Mouse (Mus musculus): ENCODE data around the gene Ebpl. TPM values are rescaled to one million over a fixed set of nuclear protein-coding genes. Genes with fewer than 3 reads are reported as not detected.

Gene Ebpl
- total and polyA plus RNA-seq, 2 experiments from 2014 or later, result 2.7 to 9.3 TPM

DNA sequence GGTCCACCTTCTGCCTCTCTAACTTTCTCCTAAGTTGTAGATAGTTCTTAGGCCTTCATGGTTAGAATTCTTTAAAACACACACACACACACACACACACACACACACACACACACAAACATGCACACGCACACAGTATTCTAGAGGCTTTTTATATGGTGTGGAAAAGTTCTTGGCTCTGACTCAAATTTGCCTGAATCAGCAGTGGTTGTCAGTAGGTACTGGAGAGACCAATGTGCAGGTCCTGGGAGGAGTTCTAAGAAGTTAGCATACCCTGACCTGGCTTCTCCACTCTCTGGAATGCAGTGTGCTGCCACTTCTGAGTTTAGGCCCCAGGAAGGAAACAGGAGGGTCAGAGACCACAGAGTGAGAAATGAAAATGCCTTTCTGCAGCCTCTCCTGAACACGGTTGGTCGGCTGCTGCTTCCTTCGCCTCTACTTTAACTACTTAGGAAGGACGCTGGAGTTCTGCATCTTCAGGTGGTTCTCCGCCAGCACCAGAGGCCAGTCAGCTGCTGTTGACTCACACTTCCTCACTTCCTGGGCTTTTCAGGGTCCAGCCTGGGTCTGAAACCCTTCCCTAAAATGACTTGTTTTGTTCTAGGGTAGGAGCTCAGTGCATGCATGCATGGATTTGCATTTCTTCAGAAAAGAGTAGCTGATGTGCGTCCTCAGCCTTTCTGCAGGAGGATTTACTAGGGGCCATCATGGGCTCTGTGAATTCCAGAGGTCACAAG lies 50.0 kb downstream of the Ebpl start:
- Histone ChIP-seq H3K4me1 (ENCODE audit: insufficient read depth) (no peaks in the 10 kb centered on the region), H3K36me3 (ENCODE audit: insufficient read depth) (no peaks in the 10 kb centered on the region), H3K4me3 (ENCODE audit: low read depth, low read length) (no peak overlapping the region), H3K4me2 (ENCODE audit: low read depth) (no peak overlapping the region), H3K27me3 (ENCODE audit: insufficient read depth, low read length) (no peaks in the 10 kb centered on the region), H3K9ac (no peak overlapping the region), H3K27ac (ENCODE audit: low read depth, low read length) (no peak overlapping the region), H3K9me3 (ENCODE audit: low read length) (no peaks in the 10 kb centered on the region)
- no peak for TF ChIP-seq CTCF (IDR thresholded peaks at IDR 0.05; ENCODE audit: low read depth)
- ATAC-seq (no peak), DNase-seq (no peak)
- WGBS, result 73% methylated on average over 7 of the region's 7 CpGs

DNA sequence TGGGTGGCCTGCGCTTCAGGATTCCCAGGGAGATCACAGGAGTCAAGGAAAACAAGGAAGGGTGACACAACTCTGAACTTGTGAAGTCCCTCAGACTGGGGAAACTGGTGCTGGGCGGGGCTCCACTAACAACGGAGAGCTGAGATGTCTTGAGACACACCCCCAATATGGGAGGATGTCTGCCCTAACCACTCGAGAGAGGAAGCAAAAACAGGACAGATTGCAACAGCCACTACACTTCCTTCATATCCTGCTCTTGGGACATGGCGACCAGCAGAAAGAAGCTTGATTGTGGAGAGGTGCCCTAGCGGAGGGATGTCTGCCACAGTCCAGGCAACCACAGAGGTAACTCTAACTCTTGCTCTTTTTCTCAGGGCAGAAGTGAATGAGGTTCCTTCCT lies 50.6 kb downstream of the Ebpl start, which contains the start of gene Arl11:
Gene Arl11 (plus strand): TSS at position 161 of the 400 bp plus-strand sequence.
- Histone ChIP-seq H3K9ac (no peak within 1 kb of the TSS), H3K36me3 (ENCODE audit: insufficient read depth) (no peaks in the 10 kb centered on the region), H3K9me3 (ENCODE audit: low read length) (no peaks in the 10 kb centered on the region), H3K4me3 (ENCODE audit: low read depth, low read length) (no peak within 1 kb of the TSS), H3K4me2 (ENCODE audit: low read depth) (no peak within 1 kb of the TSS), H3K27ac (ENCODE audit: low read depth, low read length) (no peak within 1 kb of the TSS), H3K4me1 (ENCODE audit: insufficient read depth) (no peaks in the 10 kb centered on the region), H3K27me3 (ENCODE audit: insufficient read depth, low read length) (no peaks in the 10 kb centered on the region)
- DNase-seq (no peak), ATAC-seq (no peak)
- 78% methylated on average over 6 of the region's 6 CpGs for WGBS
- no peak for TF ChIP-seq CTCF (IDR thresholded peaks at IDR 0.05; ENCODE audit: low read depth)

DNA sequence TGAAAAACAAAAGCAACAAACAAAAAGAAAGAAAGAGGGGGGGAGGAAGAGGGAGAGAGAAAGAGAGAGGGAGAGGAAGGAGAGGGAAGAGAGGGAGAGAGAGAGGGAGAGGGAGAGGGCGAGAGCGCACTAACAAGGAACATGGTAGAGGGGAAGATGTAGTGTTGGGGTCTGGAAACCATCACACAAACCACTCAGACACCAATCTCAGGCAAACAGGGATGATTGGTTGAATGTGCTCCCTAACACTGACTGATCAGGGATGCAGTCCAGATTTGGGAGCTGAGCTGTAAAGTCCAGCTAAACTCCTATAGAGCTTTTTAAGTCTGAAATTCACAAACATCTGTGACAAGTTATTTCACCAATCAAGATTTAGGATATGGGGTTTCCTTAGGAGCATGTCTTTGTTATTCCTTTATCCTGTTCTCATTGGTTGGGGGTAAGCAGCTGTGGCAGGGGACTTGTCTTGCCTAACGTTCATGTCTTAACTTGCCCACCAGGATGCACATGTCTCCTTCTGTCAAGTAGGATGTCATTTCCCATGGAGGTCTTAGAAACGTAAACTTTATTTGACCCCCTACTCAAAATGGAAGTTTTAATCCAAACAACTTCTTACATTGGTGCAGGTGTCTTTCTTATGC lies 56.1 kb downstream of the Ebpl start:
- WGBS, result 82% methylated on average over 4 of the region's 4 CpGs
- no peak for TF ChIP-seq CTCF (IDR thresholded peaks at IDR 0.05; ENCODE audit: low read depth)
- ATAC-seq, result no peak

DNA sequence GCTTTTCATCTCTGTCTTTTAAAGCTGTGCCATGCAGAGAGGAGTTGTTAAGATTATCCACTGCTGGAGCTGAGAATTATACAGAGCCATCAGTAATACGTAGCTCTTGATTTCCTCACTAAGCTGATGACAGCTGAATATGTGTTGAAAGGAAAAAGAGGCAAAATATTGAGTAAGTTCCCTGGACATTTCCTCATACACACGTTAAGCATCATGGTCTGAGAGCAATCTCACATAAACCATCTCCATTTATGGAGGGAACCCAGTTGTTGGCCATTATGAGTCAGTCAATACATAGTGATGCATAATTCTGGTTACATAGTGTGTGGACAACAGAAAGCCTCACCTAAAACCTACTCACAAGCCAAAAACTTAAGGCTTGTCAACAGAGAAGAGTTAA lies 57.8 kb downstream of the Ebpl start:
- Histone ChIP-seq H3K4me2 (ENCODE audit: low read depth) (no peak overlapping the region), H3K9me3 (ENCODE audit: low read length) (no peaks in the 10 kb centered on the region), H3K4me1 (ENCODE audit: insufficient read depth) (no peaks in the 10 kb centered on the region), H3K27ac (ENCODE audit: low read depth, low read length) (no peak overlapping the region), H3K36me3 (ENCODE audit: insufficient read depth) (no peaks in the 10 kb centered on the region), H3K9ac (no peak overlapping the region), H3K4me3 (ENCODE audit: low read depth, low read length) (no peak overlapping the region), H3K27me3 (ENCODE audit: insufficient read depth, low read length) (no peaks in the 10 kb centered on the region)
- ATAC-seq, result no peak
- 67% methylated on average over 2 of the region's 2 CpGs for WGBS
- no peak for DNase-seq
- TF ChIP-seq CTCF (IDR thresholded peaks at IDR 0.05; ENCODE audit: low read depth), result no peak

More for the DNA sequence above, 56.1 kb downstream of the Ebpl start:
- no peak overlapping the region for H3K27ac ChIP-seq (ENCODE audit: low read depth, low read length)
- no peaks in the 10 kb centered on the region for H3K27me3 ChIP-seq (ENCODE audit: insufficient read depth, low read length)
- no peak overlapping the region for H3K4me2 ChIP-seq (ENCODE audit: low read depth)
- DNase-seq, result no peak
- H3K9ac ChIP-seq, result no peak overlapping the region
- H3K4me1 ChIP-seq (ENCODE audit: insufficient read depth), result no peaks in the 10 kb centered on the region
- no peaks in the 10 kb centered on the region for H3K36me3 ChIP-seq (ENCODE audit: insufficient read depth)
- H3K9me3 ChIP-seq (ENCODE audit: low read length), result no peaks in the 10 kb centered on the region
- no peak overlapping the region for H3K4me3 ChIP-seq (ENCODE audit: low read depth, low read length)

DNA sequence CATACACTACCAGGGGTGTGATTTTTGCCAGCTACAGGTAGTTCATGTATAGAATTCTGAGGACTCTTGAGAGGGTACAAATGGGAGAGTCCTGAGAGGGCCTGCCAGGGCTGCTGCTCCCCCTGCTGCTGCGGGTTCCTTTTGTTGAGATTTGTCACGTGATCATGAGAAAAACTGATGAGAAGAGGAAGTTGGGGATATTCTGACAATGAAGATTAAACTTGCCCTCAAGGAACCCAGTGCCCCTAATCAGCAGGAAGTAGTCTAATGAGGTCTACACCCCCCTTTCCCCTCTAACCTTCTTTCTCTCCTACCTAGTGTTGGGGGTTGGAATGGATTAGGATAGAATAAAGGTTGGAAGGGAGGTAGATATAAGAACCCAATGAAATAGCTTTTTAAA lies 58.9 kb downstream of the Ebpl start:
- no peak for ATAC-seq
- no peak for DNase-seq
- no peaks in the 10 kb centered on the region for H3K9me3 ChIP-seq (ENCODE audit: low read length)
- no peaks in the 10 kb centered on the region for H3K36me3 ChIP-seq (ENCODE audit: insufficient read depth)
- no peak overlapping the region for H3K27ac ChIP-seq (ENCODE audit: low read depth, low read length)
- H3K9ac ChIP-seq, result no peak overlapping the region
- H3K4me2 ChIP-seq (ENCODE audit: low read depth), result no peak overlapping the region
- TF ChIP-seq CTCF (IDR thresholded peaks at IDR 0.05; ENCODE audit: low read depth), result no peak
- no peak overlapping the region for H3K4me3 ChIP-seq (ENCODE audit: low read depth, low read length)
- WGBS, result 40% methylated on average over 2 of the region's 2 CpGs
- H3K4me1 ChIP-seq (ENCODE audit: insufficient read depth), result no peaks in the 10 kb centered on the region
- no peaks in the 10 kb centered on the region for H3K27me3 ChIP-seq (ENCODE audit: insufficient read depth, low read length)

DNA sequence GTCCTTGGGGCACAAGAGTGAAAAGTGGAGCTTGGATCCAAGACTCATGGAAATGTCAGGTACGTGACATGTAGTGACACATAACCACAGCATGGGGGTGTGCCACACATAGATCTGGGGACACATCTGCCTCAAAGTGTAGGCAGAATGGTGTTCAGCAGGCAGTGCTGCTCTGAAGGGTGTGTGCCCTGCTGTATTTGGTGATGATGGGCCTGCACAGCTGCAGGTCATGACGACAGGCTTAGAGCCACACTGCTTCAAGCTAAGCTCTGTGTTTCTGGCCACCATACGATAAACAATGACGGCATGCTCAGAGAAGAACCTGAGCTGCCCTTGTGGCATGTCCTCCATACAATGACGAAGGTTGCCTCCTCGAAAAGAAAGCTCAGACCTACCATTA lies 60.4 kb downstream of the Ebpl start:
- ATAC-seq (no peak), DNase-seq (no peak)
- Histone ChIP-seq H3K27ac (ENCODE audit: low read depth, low read length) (no peak overlapping the region), H3K4me2 (ENCODE audit: low read depth) (no peak overlapping the region), H3K4me3 (ENCODE audit: low read depth, low read length) (no peak overlapping the region), H3K4me1 (ENCODE audit: insufficient read depth) (no peaks in the 10 kb centered on the region), H3K36me3 (ENCODE audit: insufficient read depth) (no peaks in the 10 kb centered on the region), H3K27me3 (ENCODE audit: insufficient read depth, low read length) (no peaks in the 10 kb centered on the region; the same call in 1 of the 2 replicates), H3K9ac (no peak overlapping the region), H3K9me3 (ENCODE audit: low read length) (no peaks in the 10 kb centered on the region)
- 90% methylated on average over 6 of the region's 6 CpGs for WGBS
- TF ChIP-seq CTCF (IDR thresholded peaks at IDR 0.05; ENCODE audit: low read depth), result no peak

DNA sequence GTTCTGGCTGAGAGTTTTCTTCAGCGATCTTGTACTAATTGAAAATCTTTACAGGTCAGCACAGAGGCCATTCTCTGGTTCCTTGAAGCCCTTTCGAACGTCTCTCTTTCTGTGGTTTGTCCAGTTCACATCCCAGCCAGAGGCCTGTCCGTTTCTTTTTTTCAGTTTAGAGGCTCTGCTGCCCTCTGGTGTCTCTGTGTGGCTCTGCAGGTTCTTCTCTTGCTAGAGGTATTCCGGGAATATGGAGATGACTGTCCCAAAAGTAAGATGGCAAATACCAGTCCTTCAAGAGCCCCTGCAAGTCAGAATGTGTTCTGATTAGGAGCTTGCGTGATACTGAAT lies 65.5 kb downstream of the Ebpl start:
- DNase-seq, result peak; percentile 77
- H3K36me3 ChIP-seq (ENCODE audit: insufficient read depth), result no peaks in the 10 kb centered on the region
- H3K4me3 ChIP-seq (ENCODE audit: low read depth, low read length), result no peak overlapping the region
- TF ChIP-seq CTCF (IDR thresholded peaks at IDR 0.05; ENCODE audit: low read depth), result peak; percentile 46
- no peaks in the 10 kb centered on the region for H3K4me1 ChIP-seq (ENCODE audit: insufficient read depth)
- H3K4me2 ChIP-seq (ENCODE audit: low read depth), result peak overlapping the region; percentile 19
- no peaks in the 10 kb centered on the region for H3K9me3 ChIP-seq (ENCODE audit: low read length)
- no peak overlapping the region for H3K9ac ChIP-seq
- 21% methylated on average over 6 of the region's 6 CpGs for WGBS
- no peaks in the 10 kb centered on the region; the same call in 1 of the 2 replicates for H3K27me3 ChIP-seq (ENCODE audit: insufficient read depth, low read length)
- ATAC-seq, result peak; percentile 59; the same call in 1 of the 2 replicates
- no peak overlapping the region for H3K27ac ChIP-seq (ENCODE audit: low read depth, low read length)

Data from forebrain, postnatal 0 days (tissue).